Mouse (Mus musculus) lung, embryonic 14.5 days (tissue): ENCODE results near the gene Ascl2. TPM values are rescaled to one million over a fixed set of nuclear protein-coding genes. Genes with fewer than 3 reads are reported as not detected.

Experiments used
- ATAC-seq: fragments of 200-750 bp; cut with Nextera tagmentation; 2 replicates; pipeline ENCODE4 v1.8.0; 2017; ENCODE audit warnings: mild to moderate bottlenecking, moderate TSS enrichment, moderate library complexity; ENCODE audit not compliant: insufficient read depth
- DNase-seq: peaks from one replicate; pipeline ENCODE4 v3.0.0-alpha.2; 2015
- H3K27ac ChIP-seq: fragments of 300-500 bp; sonication (generic); 2 replicates; pipeline ENCODE4 v1.5.1; 2014; ENCODE audit warnings: low read depth, mild to moderate bottlenecking, moderate library complexity
- H3K27me3 ChIP-seq: fragments of 300-500 bp; sonication (generic); 2 replicates; pipeline ENCODE4 v1.6.1; 2014; ENCODE audit warnings: low read length, control low read depth; ENCODE audit not compliant: insufficient read depth
- H3K36me3 ChIP-seq: fragments of 300-500 bp; sonication (generic); 2 replicates; pipeline ENCODE4 v1.6.1; 2014; ENCODE audit warnings: control low read depth; ENCODE audit not compliant: insufficient read depth
- H3K4me1 ChIP-seq: fragments of 300-500 bp; sonication (generic); 2 replicates; pipeline ENCODE4 v1.6.1; 2014; ENCODE audit warnings: antibody characterized with exemption, control low read depth; ENCODE audit not compliant: insufficient read depth
- H3K4me2 ChIP-seq: fragments of 300-500 bp; sonication (generic); 2 replicates; pipeline ENCODE4 v1.6.1; 2014; ENCODE audit warnings: mild to moderate bottlenecking
- H3K4me3 ChIP-seq: fragments of 300-500 bp; sonication (generic); 2 replicates; pipeline ENCODE4 v1.5.1; 2014; ENCODE audit warnings: low read depth, low read length
- H3K9ac ChIP-seq: fragments of 300-500 bp; sonication (generic); 2 replicates; pipeline ENCODE4 v1.6.1; 2014
- H3K9me3 ChIP-seq: fragments of 300-500 bp; sonication (generic); 2 replicates; pipeline ENCODE4 v1.6.1; 2016; ENCODE audit warnings: low read depth, low read length, control low read depth
- CTCF ChIP-seq: IDR thresholded peaks from 2 replicates; pipeline ENCODE4 v1.5.1; 2016; ENCODE audit warnings: antibody characterized with exemption, low read depth
- WGBS: fragments of 180-500 bp; shearing (Covaris S2); extraction: QIAGEN DNeasy Blood & Tissue Kit; methylation state at CpG from one replicate; pipeline ENCODE4 v1.1.7; 2014; 5-methylcytosine and 5-hydroxymethylcytosine counted together
- polyA plus RNA-seq: library from polyadenylated mRNA; unstranded; fragments of >200 nt; fragmentation: Nextera tagmentation; extraction: Ambion mirVana; gene quantifications from 2 replicates; pipeline ENCODE4 v1.2.1, GENCODE M21; 2014

Gene Ascl2
- polyA plus RNA-seq, 1 experiment from 2014 or later, result 2.2 TPM

- H3K4me1 ChIP-seq, result no peaks in the 10 kb centered on the region
- DNase-seq (peak; percentile 88), ATAC-seq (peak; percentile 68)
- peak; percentile 53 for TF ChIP-seq CTCF
- no peaks in the 10 kb centered on the region for H3K36me3 ChIP-seq
- H3K4me2 ChIP-seq, result peak overlapping the region; percentile 95
- peak overlapping the region; percentile 42 for H3K4me3 ChIP-seq
- H3K27me3 ChIP-seq, result peaks cover 82% of the 10 kb centered on the region
- H3K9ac ChIP-seq, result peak overlapping the region; percentile 43
- under 1% methylated on average over 90 of the region's 90 CpGs for WGBS
- H3K9me3 ChIP-seq, result no peaks in the 10 kb centered on the region
- H3K27ac ChIP-seq, result no peak overlapping the region
Measured at GRCm38 (mm10) chr7:142967884-142968808, 918 bp downstream of the Ascl2 start.

GRCm38 (mm10) chr7:142967414-142967883, 1.6 kb downstream of the Ascl2 start:
- H3K4me3 ChIP-seq, result peak overlapping the region; percentile 42
- no peaks in the 10 kb centered on the region for H3K4me1 ChIP-seq
- peak overlapping the region; percentile 43 for H3K9ac ChIP-seq
- no peaks in the 10 kb centered on the region for H3K9me3 ChIP-seq
- ATAC-seq (peak; percentile 67), DNase-seq (peak; percentile 66)
- peak overlapping the region; percentile 95 for H3K4me2 ChIP-seq
- peaks cover 82% of the 10 kb centered on the region for H3K27me3 ChIP-seq
- no peaks in the 10 kb centered on the region for H3K36me3 ChIP-seq
- WGBS, result under 1% methylated on average over 36 of the region's 36 CpGs
- H3K27ac ChIP-seq, result no peak overlapping the region
- TF ChIP-seq CTCF, result no peak

- Histone ChIP-seq H3K36me3 (no peaks in the 10 kb centered on the region), H3K4me3 (no peak overlapping the region), H3K9ac (no peak overlapping the region), H3K27ac (no peak overlapping the region), H3K27me3 (peaks cover 12% of the 10 kb centered on the region; the same call in 1 of the 2 replicates), H3K9me3 (no peaks in the 10 kb centered on the region), H3K4me1 (no peaks in the 10 kb centered on the region), H3K4me2 (no peak overlapping the region)
- ATAC-seq (no peak), DNase-seq (no peak)
- WGBS, result 67% methylated on average over 4 of the region's 4 CpGs
- no peak for TF ChIP-seq CTCF
Measured at GRCm38 (mm10) chr7:142959752-142960151, 9.3 kb downstream of the Ascl2 start.

GRCm38 (mm10) chr7:142958817-142959216, 10.2 kb downstream of the Ascl2 start:
- Histone ChIP-seq H3K9ac (no peak overlapping the region), H3K4me2 (no peak overlapping the region), H3K4me1 (no peaks in the 10 kb centered on the region), H3K27ac (no peak overlapping the region), H3K27me3 (0 out of 2 replicates have a peak, but pooled peaks cover 2% of the 10 kb centered on the region), H3K4me3 (no peak overlapping the region), H3K36me3 (no peaks in the 10 kb centered on the region), H3K9me3 (no peaks in the 10 kb centered on the region)
- ATAC-seq, result no peak
- TF ChIP-seq CTCF, result no peak
- DNase-seq, result no peak
- 91% methylated on average over 1 of the region's 1 CpGs for WGBS

- ATAC-seq, result no peak
Measured at GRCm38 (mm10) chr7:142956018-142956417, 13.0 kb downstream of the Ascl2 start.

GRCm38 (mm10) chr7:142949568-142949967, 19.5 kb downstream of the Ascl2 start:
- no peaks in the 10 kb centered on the region for H3K36me3 ChIP-seq
- H3K9me3 ChIP-seq, result no peaks in the 10 kb centered on the region
- 13% methylated on average over 1 of the region's 1 CpGs for WGBS
- ATAC-seq, result no peak
- H3K4me3 ChIP-seq, result no peak overlapping the region
- no peak for DNase-seq
- H3K4me2 ChIP-seq, result no peak overlapping the region
- H3K4me1 ChIP-seq, result no peaks in the 10 kb centered on the region
- TF ChIP-seq CTCF, result no peak
- H3K27ac ChIP-seq, result no peak overlapping the region
- H3K27me3 ChIP-seq, result no peaks in the 10 kb centered on the region
- no peak overlapping the region for H3K9ac ChIP-seq

More at GRCm38 (mm10) chr7:142956018-142956417, 13.0 kb downstream of the Ascl2 start:
- H3K27me3 ChIP-seq, result no peaks in the 10 kb centered on the region
- no peak overlapping the region for H3K4me3 ChIP-seq
- H3K4me1 ChIP-seq, result no peaks in the 10 kb centered on the region
- no peak overlapping the region for H3K4me2 ChIP-seq
- no peak overlapping the region for H3K27ac ChIP-seq
- 59% methylated on average over 2 of the region's 2 CpGs for WGBS
- no peaks in the 10 kb centered on the region for H3K36me3 ChIP-seq
- no peak overlapping the region for H3K9ac ChIP-seq
- no peaks in the 10 kb centered on the region for H3K9me3 ChIP-seq
- DNase-seq, result no peak
- no peak for TF ChIP-seq CTCF

- no peak overlapping the region for H3K27ac ChIP-seq
- DNase-seq (no peak), ATAC-seq (no peak)
- no peaks in the 10 kb centered on the region for H3K36me3 ChIP-seq
- no peaks in the 10 kb centered on the region for H3K27me3 ChIP-seq
- H3K9ac ChIP-seq, result no peak overlapping the region
- H3K4me2 ChIP-seq, result no peak overlapping the region
- H3K4me3 ChIP-seq, result no peak overlapping the region
- no peaks in the 10 kb centered on the region for H3K9me3 ChIP-seq
- no peaks in the 10 kb centered on the region for H3K4me1 ChIP-seq
- no peak for TF ChIP-seq CTCF
Measured at GRCm38 (mm10) chr7:142937631-142938030, 31.4 kb downstream of the Ascl2 start.
